Mouse (Mus musculus) right cerebral cortex, postnatal 25 days (tissue): Measurements from ENCODE around the gene Acin1.
"Not testable (repeated sequence)": the region's sequence is repeated elsewhere in the genome, so short reads cannot be mapped to it uniquely, and the experiment has no call there.

Experiments
- DNase-seq: peaks from one replicate; pipeline ENCODE4 v3.0.0; 2022

Gene Acin1

DNA sequence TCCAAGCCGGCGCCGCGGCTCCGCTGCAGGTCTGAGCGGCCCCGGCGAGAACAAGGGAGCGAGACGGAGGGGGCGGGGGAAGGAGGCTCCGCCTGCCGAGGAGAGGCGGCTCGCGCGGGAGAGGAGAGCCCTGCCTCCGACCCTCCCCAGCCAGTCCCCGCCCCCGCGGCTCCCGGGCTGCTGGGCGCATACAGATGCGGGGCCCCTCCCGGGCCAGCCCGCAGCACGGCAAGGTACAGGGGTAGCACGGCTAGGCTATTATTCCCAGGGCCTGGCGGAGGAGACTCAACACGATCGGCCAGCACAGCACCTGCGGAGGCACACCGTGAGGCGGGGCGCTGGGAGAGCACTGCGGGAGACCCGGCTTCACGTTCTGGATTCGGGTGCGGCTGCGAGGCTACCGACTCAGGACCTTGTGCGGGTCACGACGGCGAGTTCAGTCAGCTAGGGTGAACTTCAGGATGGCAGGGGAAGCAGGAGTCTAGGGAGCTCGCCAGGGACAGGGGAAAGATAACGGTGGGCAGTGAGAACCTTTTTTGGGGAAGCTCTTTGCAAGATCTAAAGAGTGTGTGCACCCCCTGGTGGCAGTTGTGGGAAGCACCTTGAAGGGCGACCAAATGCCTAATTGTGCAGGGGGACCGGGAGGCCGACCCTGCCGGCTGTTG lies 45.3 kb downstream of the Acin1 start, which contains the start of gene Cdh24:
Cdh24 (minus strand) TSS at position 60 of the 665 bp plus-strand sequence.
- peak; percentile 91 for DNase-seq

DNA sequence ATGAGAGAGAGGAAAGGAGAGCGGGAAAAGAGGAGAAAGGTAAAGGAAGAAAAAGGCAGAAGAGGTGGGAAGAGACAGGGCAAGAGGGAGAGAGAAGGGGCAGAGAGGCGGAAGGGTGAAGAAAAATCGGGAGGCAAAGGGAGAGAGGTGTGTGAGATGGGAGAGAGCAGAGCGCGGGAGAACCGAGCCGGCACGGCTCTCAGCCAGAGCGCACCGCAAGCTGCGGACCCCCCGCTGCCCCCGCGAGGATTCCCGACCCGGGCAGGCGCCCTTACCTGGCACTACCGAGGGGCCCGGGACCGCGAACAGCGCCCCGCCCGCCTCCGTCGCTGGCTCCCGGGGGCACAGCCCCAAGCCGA lies 45.8 kb downstream of the Acin1 start, which contains the start of gene Gm17606:
Gm17606 (plus strand) TSS at position 7 of the 359 bp plus-strand sequence.
- DNase-seq, result no peak

DNA sequence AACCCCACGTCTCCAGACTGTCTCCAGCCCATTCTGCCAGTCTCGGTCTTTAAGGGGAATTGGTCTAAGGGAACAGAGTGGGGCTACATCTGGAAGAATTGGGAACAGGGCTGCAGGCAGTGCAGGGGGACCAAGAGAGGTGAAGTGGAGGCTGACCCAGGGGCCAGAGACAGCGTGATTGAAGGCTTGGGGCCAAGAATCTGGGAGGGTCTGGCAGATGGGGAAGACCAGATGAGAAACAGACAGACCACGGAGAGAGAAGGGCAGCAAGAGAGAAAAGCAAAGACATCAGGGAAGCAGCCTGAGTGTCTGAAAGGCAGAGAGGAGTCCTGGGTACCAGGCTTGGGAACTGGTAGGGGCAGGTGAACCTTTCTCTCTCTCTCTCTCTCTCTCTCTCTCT lies 46.6 kb downstream of the Acin1 start:
- no peak for DNase-seq

DNA sequence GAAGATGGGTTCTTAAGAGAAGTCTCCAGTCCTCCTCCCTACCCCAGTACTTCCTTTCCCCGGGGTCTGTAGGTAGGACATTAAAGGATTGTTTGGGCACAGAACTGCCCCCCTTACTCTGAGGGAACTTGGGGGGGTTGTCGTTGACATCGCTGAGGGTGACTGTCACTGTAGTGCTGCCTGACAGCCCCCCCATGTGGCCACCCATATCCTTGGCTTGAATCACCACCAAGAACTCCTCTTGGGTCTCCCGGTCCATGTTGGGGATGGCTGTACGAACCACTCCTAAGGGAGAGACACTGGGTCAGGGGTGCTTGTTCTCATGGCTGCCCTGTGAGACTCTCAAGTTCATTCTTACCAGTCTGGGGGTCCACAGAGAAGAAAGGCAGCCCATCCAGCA lies 48.5 kb downstream of the Acin1 start:
- no peak for DNase-seq

DNA sequence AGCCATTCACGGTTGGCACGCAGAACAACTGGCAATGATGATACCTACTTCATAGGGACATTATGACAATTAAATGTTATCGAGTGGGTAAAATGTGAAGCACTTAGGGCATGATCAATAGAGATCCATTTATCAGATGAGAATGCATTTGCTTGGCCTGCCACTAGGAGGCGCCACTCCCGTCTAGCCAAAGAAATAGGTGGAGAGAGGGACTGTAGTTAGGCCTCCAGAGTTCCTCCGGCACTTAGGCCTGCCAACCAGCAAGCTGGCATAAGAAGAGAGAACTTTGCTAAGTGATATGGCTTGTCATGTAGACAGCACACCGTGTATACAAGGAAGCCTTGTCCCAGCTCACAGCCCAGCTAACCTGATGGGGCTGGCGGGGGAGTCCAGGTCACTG lies 49.8 kb downstream of the Acin1 start:
- no peak for DNase-seq

DNA sequence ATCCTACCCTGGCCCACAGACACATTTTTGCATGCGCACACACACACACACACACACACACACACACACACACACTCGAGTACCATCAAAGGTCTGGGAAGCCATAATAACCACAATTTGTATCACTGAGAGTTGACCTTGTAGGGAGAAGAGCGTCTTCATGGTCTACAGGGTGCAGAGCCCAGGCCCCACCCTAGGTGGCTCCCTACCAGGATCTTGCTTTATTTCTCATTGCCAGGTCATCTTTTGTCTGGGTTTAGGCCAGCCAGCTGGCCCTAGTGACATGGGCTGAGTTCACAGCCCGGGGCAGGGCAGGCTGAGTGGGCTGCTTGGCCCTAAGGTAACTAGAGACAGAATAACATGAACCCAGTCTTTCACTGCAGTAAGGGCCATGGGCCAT lies 52.5 kb downstream of the Acin1 start:
- no peak for DNase-seq

DNA sequence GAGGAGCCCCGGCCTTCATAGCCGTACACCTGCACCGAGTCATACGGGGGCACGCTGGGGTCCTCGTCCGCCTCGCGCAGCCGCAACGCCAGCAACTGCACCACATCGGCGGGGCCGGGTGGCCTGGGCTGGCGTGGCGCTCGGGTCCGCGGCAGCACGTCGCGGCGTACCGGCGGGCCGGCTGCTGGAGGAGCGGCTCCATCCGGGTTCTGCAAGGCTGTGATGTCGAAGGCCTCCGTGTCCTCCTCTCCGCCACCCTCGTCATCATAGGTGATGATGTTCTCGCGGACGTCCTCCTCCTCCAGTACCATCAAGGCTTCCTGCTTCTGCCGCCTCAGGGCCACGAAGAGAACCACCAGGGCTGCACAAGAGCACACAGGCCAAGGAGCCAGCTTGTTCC lies 54.5 kb downstream of the Acin1 start:
- DNase-seq, result no peak

DNA sequence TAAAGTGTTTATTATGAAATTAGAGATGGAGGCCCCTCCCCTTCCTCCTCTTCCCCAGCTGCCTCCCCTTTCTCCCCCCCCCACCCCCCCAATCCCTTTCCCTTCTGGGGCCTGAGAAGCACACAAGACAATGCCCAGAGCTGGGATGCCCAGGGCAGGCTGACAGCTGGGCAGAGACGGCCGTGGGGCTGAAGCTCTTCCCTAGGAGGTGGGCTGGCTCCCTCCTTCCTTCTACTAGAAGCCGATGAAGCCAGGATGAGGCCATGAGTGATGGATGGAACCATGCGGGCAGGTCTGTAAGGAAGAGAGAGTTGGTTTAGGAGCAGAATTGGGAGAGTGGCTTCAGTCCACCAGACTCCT lies 55.5 kb downstream of the Acin1 start:
- no peak for DNase-seq

DNA sequence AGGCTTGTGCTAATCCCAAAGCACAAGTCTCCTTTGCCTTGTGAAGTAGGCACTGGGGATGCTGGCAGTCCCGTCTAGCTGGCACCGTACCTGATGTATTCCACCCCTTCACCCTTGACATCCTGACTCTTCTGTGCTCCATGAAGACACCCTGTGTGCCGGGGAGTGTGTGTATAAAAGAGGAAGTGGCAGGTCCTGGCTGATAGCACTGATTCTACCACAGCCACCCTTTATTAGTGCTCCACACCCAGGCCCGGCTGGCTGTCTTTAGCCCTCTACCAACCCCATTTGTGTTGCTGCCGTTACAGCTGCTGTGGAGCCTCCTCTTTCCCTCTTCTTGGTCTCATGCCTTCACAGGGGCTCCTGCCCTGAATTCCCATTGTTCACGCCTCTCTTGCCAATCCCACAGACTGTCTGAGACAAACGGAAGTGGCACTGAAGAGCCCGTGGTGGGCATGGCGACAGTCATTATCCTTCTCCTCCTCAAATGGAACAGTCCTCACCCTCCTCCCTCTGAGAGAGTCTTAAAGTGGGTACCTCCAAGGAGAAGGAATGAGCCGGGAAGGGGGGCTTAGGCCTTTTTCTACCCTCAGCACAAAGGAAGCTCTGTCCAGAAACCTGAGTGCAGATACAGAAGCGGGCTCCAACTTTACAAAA lies 56.0 kb downstream of the Acin1 start:
- no peak for DNase-seq

DNA sequence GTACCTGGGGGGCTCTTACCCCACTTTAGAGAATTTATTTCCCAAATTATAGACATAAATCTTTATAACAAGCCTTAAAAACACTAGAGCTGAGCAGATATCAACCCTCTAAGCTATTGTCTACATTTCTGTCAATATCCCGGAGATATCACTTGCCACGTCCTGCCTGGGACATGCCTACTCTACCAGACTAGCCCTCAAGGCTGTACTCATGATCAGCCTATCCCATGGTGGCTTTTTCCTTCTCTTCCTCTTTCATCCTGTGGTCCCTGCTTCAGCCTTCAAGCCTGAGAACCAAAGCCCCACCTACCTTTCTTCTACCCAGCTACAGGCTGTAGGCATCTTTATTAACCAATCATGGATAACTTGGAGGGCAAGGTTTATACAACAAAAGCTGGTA lies 56.9 kb downstream of the Acin1 start:
- no peak for DNase-seq

DNA sequence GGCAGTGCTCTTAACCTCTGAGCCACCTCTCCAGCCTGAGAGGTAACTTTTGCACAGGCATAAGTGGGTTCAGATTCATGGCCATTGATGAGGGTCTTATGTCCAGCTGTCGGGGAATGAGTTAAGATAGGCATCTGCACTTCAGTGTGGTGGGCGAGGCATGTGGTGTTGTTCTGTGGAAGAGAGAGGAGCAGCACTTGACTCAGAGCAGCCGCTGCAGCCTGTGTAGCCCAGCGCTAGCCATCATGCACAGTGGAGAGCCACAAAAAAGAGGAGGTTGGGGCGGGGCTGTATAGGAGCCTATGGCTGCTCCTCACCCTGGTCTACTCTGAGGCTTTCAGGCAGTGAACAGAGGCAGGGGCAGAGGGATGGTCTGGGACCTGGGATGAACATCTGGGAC lies 58.6 kb downstream of the Acin1 start:
- no peak for DNase-seq

DNA sequence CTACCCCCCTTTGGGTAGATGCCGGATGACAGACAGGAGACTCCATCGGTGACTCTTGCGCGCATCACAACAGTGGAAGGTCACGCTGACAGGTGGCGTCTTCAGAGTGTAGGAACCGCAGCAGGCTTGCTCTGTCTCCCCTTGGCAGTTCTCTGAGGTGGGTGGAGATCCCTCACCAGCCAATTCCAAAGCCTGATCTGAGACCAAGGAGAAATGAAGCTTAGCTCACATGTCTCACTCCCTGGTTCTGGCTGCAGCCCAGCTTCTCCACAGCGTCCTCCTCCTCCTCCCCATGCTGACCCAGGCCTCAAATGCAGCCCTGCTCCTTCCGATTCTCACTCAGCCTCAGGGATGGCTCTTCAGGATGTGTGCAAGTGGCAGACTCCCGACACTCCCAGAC lies 61.8 kb downstream of the Acin1 start:
- no peak for DNase-seq

DNA sequence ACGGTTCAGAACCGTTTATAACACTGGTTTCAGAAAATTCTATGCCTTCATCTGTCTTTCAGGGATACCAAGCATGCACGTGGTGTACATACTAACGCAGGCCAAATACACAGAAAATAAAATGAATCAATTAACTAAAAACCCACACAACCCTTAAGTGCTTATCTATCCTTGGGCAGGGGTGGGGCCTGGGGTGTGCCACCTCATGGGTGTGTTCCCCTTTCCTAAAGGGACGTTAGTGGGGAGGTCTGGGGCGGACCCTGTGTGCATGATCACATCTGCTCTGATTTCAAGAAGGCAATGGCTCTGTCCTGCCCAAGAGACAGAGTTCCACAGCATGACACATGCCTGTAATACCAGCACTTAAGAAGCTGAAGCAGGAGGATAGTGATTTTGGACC lies 63.4 kb downstream of the Acin1 start:
- DNase-seq, result no peak

DNA sequence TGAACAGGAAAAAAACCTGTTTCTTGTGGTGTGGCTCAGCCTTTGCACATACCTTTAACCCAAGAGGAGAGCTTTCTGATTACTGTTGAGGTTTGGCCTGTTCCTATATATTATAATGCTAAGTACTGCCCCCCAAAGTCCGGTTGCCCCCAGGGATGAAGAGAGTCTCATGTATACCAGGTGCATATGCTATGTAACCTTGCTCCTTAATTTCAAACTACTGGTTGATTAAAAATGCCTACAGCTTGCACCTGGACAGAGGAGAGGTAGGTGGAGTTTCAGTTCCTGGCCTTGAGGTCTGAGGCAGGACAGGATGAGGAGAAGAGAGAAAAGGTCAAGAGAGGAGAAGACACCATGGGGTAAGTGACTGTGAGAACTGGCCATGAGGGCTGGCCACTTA lies 65.6 kb downstream of the Acin1 start, which contains the start of gene Psmb11:
Psmb11 (plus strand) TSS at position 301 of the 400 bp plus-strand sequence.
- no peak for DNase-seq

DNA sequence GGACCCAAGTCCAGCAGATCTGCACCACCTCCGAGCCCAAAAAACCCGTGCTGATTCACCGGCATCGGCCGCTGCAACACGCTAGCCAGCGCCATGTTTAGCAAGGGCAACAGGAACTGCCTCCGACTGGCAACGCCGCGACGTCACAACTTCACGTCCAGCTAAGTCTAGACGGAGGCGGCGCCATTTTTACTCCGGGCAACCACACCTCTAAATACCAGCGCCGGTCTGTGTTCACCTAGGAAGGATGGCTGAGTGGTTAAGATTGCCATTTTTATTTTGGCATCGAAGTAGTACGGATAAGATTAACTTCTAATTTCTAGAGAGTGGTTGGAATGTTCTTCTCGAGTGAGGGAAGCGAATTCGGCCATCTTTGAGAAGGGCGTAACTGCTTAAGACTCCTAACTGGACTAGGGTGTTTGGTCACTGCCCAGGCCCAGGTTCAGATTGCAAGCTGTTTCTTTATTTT lies 68.8 kb downstream of the Acin1 start, which contains the start of gene Psmb5:
Psmb5 (minus strand) TSS at position 126 of the 469 bp plus-strand sequence.
- DNase-seq, result peak; percentile 90

DNA sequence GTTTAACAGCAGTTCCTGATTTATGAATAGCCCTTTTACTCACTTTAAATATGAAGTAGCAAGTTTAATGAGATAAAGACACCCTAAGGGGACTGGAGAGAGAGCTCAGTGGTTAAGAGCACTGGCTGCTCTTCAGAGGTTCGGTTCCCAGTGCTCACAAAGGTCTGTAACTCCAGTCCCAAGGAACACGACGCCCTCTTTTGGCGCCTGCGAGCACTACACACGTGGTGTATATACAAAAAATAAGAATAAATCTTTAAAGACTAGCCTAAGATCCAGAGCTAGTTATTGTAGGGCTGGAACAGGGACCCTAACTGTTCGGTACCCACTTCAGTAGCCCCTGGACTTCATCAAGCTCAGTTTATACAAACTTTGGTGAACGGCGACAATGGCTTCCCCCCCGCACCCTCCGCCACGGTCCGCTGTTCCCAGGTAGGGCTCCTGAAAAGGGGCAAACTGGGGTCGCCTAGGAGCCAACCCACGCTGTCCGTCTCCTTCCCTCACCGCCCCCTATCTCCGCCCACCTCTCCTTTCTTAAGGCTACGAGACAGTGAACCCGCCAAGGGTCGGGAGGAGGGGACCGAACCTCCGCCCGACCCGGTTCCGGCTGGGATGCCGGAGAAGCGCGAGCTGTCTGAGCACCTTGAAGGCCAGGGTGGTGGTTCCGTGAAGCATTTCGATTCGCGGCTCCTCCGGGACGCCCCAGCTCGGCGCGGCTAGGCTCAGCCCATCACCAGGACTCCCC lies 69.4 kb downstream of the Acin1 start:
- no peak for DNase-seq

DNA sequence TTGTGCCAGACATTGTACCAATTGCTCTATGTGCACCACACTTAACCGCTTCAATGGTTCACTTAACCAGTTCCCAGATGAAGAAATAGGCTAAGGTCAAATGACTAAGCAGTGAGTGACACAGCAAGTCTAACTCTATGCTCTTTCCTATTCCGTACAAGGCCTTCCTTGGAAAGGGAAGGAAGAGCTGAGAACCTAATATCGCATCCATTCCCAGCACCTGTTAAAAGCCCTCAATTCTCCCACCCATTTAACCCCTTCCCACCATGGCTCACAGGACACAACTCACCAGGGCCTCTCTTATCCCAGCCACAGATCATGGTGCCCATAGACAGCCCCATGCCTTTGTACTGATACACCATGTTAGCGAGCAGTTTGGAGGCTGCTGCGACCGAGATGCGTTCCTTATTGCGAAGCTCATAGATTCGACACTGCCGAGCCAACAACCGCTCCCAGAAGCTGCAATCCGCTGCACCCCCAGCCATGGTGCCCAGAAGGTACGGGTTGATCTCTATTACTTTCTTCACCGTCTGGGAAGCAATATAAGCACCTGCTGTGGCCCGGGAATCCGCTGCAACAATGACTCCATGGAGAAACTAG lies 70.4 kb downstream of the Acin1 start:
- DNase-seq, result no peak

DNA sequence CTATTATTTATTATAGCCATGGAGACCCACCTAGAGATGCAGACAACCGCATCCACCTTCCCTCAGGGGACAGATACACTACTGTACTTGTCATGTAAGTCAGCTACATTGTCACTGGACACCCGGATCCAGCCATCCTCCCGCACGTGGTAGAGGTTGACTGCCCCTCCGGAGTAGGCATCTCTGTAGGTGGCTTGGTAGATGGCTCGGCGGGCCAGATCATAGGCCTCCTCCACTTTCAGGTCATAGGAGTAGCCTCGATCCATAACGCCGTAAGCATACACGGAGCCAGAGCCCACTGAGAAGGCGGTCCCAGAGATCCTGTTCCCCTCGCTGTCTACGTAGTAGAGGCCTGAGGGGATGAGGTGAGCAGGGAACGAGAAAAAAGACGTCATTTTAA lies 72.6 kb downstream of the Acin1 start:
- not testable (repeated sequence) for DNase-seq

DNA sequence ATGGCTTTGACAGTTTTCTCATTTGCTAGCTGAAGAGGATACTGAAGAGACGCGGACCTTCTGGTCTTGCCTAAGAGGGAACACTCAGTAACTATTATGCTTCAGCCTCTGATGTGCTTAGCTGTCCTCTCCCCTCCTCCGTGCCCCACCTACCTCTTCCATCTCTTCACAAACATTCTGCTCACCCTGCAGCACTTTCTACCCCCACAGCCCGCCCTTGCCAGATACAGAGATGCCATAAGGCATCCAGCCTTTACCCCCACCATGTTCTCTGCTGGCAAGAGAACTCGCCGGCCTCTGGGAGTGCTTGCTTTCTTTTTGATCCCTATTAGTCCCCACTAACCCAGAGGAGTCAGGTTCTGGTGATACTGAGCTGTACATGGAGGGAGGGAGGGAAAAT lies 76.1 kb downstream of the Acin1 start:
- no peak for DNase-seq

DNA sequence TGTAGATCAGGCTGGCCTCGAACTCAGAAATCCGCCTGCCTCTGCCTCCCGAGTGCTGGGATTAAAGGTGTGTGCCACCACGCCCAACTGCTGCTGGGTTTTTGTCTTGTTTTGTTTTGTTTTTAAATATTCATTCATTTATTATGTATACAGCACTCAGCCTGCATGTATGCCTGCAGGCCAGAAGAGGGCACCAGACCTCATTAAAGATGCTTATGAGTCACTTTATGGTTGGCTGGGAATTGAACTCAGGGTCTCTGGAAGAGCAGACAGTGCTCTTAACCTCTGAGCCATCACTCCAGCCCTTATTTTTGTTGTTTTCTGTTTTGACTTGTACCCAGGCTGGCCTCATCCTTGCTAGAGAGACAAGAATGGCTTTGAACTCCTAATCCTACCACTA lies 76.8 kb downstream of the Acin1 start:
- DNase-seq, result no peak

DNA sequence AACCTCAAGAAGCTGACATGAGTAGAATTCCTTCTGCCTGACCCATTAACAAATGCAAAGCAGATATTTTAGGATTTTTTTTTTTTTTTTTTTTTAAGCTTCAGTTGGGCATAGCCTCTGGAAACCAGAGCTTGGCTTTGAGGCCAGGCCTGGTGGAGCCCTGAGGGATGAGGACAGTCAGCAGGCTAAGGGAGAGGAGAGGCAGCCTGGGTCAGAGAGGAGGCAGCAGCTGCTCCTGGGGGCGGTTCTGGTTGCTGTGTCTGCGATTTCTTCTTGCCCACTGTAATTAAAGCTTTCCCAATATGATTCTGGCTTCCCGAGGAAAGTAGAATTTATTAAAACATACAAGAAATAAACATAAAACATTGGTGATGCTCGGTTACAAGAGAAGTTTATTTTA lies 77.5 kb downstream of the Acin1 start:
- no peak for DNase-seq

DNA sequence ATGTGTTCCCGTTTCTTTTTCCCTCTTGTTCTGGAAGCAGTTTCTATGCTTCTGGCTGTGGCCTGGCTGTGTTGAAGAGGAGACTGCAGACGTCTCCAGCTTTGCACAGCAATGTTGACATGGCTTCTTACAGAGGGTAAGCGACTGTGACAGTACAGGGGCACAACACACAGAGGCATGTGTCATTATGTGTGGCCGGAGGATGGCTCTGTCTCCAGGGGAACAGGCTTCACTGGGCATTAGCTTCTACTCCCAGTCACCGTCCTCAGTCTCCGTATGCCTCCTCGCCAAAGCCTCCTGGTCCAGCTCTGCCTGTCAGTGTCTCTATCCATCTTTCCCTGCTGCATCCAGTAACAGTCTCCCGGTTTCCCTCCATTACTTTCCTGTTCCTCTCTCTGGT lies 79.5 kb downstream of the Acin1 start:
- DNase-seq, result no peak

DNA sequence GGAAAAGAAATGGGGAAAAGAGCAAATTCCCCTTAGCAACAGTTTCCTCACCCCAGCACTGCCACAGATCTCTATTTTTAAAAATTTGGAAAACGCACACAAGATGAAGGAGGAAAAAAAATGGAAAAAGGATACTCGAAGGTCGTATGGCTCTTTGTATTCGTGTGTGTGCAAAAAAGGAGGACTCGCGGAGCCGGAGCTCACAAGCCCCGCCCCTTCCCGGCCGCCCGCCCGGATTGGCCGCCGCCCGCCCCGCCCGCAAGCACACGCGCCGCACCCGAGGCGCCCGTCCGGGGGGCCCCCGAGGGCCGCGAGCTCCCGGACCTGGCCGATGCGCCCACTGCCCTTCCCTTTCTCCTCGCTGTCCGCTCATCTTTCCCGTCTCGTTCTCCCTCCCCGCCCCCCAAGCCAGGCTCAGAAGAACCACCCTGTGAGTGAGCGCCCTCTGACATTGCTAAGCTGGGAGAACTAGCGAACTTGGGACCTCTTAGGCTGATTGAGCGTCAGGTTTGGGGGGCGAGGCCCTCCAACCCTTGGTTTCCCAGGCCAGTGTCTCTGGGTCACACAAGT lies 80.9 kb downstream of the Acin1 start, which contains the start of gene 4931414P19Rik:
4931414P19Rik (minus strand) TSS at position 242 of the 570 bp plus-strand sequence.
- peak; percentile 79 for DNase-seq
